Mouse (Mus musculus) thymus, postnatal 0 days (tissue): ENCODE results near the gene Gm14401. TPM values are rescaled to one million over a fixed set of nuclear protein-coding genes. Genes with fewer than 3 reads are reported as not detected.
"Not testable (repeated sequence)": the region's sequence is repeated elsewhere in the genome, so short reads cannot be mapped to it uniquely, and the experiment has no call there.

Source experiments
- DNase-seq: peaks from one replicate; pipeline ENCODE4 v3.0.0-alpha.2; 2015; ENCODE audit warnings: low spot score
- polyA plus RNA-seq: library from polyadenylated mRNA; unstranded; fragments of >200 nt; fragmentation: Nextera tagmentation; extraction: Ambion mirVana; gene quantifications from 2 replicates; pipeline ENCODE4 v1.2.1, GENCODE M21; 2015

Gm14401 gene
- polyA plus RNA-seq, result 0.25 TPM in 1 of 2 replicates, not detected in the other

- DNase-seq, result not testable (repeated sequence)
These were observed at the start of gene Gm14401 for GRCm38 (mm10) chr2:177073432-177074423. Gm14401 (plus strand) TSS chr2:177074320.

- DNase-seq, result not testable (repeated sequence)
These were observed 1.3 kb upstream of the Gm14401 start for GRCm38 (mm10) chr2:177072807-177073206.

- DNase-seq, result not testable (repeated sequence)
These were observed 895 bp downstream of the Gm14401 start for GRCm38 (mm10) chr2:177075015-177075414.

GRCm38 (mm10) chr2:177079866-177080265 lies 5.7 kb downstream of the Gm14401 start:
- DNase-seq, result not testable (repeated sequence)

GRCm38 (mm10) chr2:177109086-177109485 lies 35.0 kb downstream of the Gm14401 start:
- not testable (repeated sequence) for DNase-seq

GRCm38 (mm10) chr2:177129097-177129496 lies 55.0 kb downstream of the Gm14401 start:
- DNase-seq, result not testable (repeated sequence)

Other genes starting within 250 kb of the Gm14401 start
- not detected in 2 replicates for gene Gm14408, start 243.2 kb upstream of the Gm14401 start, polyA plus RNA-seq
- 5.2 and 5.8 TPM in 2 replicates for gene Gm14296, start 146.5 kb upstream of the Gm14401 start, polyA plus RNA-seq
- gene Gm14419, start 73.4 kb upstream of the Gm14401 start, polyA plus RNA-seq, result 10.2 and 11.1 TPM in 2 replicates
- 18.6 and 21.5 TPM in 2 replicates for gene Gm14410, start 132.1 kb downstream of the Gm14401 start, polyA plus RNA-seq
- gene Gm14409, start 192.7 kb downstream of the Gm14401 start, polyA plus RNA-seq, result not detected in 2 replicates
- 0.10 and 0.14 TPM in 2 replicates for gene Gm14412, start 250.0 kb downstream of the Gm14401 start, polyA plus RNA-seq